Mouse (Mus musculus): Measurements from ENCODE around the gene Gm14685. TPM values are rescaled to one million over a fixed set of nuclear protein-coding genes. Genes with fewer than 3 reads are reported as not detected.
"Not testable (repeated sequence)": the region's sequence is repeated elsewhere in the genome, so short reads cannot be mapped to it uniquely, and the experiment has no call there.

The Gm14685 gene
- polyA plus RNA-seq (2015; fragmentation: Nextera tagmentation; extraction: Ambion mirVana), result 0.18 TPM in 1 of 2 replicates, not detected in the other

- DNase-seq (ENCODE audit: low spot score), result not testable (repeated sequence)
These were observed at the start of gene Gm14685 for GRCm38 (mm10) chrX:73116747-73117146. Gm14685 (plus strand) TSS chrX:73117047.

GRCm38 (mm10) chrX:73082267-73083055 is 34.4 kb upstream of the Gm14685 start, which contains the start of gene Xlr4a:
Xlr4a (minus strand) TSS chrX:73082478.
- peak; percentile 45 for DNase-seq (ENCODE audit: low spot score)

GRCm38 (mm10) chrX:73096941-73097508 is 19.8 kb upstream of the Gm14685 start, which contains the start of gene Xlr3a:
Xlr3a (minus strand) TSS chrX:73097095.
- DNase-seq (ENCODE audit: low spot score), result not testable (repeated sequence)

GRCm38 (mm10) chrX:73122859-73123829 is 6.3 kb downstream of the Gm14685 start:
- not testable (repeated sequence) for DNase-seq (ENCODE audit: low spot score)

- DNase-seq (ENCODE audit: low spot score), result not testable (repeated sequence)
These were observed 26.4 kb downstream of the Gm14685 start for GRCm38 (mm10) chrX:73143218-73143618.

GRCm38 (mm10) chrX:73148496-73148895 is 31.6 kb downstream of the Gm14685 start, which contains the start of gene Xlr5b:
Xlr5b (plus strand) TSS chrX:73148796.
- not testable (repeated sequence) for DNase-seq (ENCODE audit: low spot score)

GRCm38 (mm10) chrX:73149350-73149749 is 32.5 kb downstream of the Gm14685 start, which contains the start of gene DXBay18:
DXBay18 (minus strand) TSS chrX:73149450.
- not testable (repeated sequence) for DNase-seq (ENCODE audit: low spot score)

GRCm38 (mm10) chrX:73176889-73177288 is 60.0 kb downstream of the Gm14685 start, which contains the start of gene Spin2d:
Spin2d (minus strand) TSS chrX:73176989.
- DNase-seq (ENCODE audit: low spot score), result not testable (repeated sequence)

Other genes with a start within 250 kb of the Gm14685 start
- 102 and 105 TPM in 2 replicates for gene Cetn2, start 198.6 kb upstream of the Gm14685 start, polyA plus RNA-seq (2015; fragmentation: Nextera tagmentation; extraction: Ambion mirVana)
- gene Nsdhl, start 198.5 kb upstream of the Gm14685 start, polyA plus RNA-seq (2015; fragmentation: Nextera tagmentation; extraction: Ambion mirVana), result 14.1 and 14.8 TPM in 2 replicates
- gene Zfp185, start 129.7 kb upstream of the Gm14685 start, polyA plus RNA-seq (2015; fragmentation: Nextera tagmentation; extraction: Ambion mirVana), result 0.78 and 0.96 TPM in 2 replicates
- gene Pnma5, start 79.9 kb upstream of the Gm14685 start, polyA plus RNA-seq (2015; fragmentation: Nextera tagmentation; extraction: Ambion mirVana), result 0.09 TPM in 1 of 2 replicates, not detected in the other
- not detected in 2 replicates for gene Pnma3, start 52.3 kb upstream of the Gm14685 start, polyA plus RNA-seq (2015; fragmentation: Nextera tagmentation; extraction: Ambion mirVana)
- gene Xlr4a, start 34.6 kb upstream of the Gm14685 start, polyA plus RNA-seq (2015; fragmentation: Nextera tagmentation; extraction: Ambion mirVana), result 76.9 and 77.7 TPM in 2 replicates
- 1.2 and 2.2 TPM in 2 replicates for gene Xlr3a, start 20.0 kb upstream of the Gm14685 start, polyA plus RNA-seq (2015; fragmentation: Nextera tagmentation; extraction: Ambion mirVana)
- 0.10 and 0.23 TPM in 2 replicates for gene Xlr5b, start 31.7 kb downstream of the Gm14685 start, polyA plus RNA-seq (2015; fragmentation: Nextera tagmentation; extraction: Ambion mirVana)
- gene DXBay18, start 32.4 kb downstream of the Gm14685 start, polyA plus RNA-seq (2015; fragmentation: Nextera tagmentation; extraction: Ambion mirVana), result 0.23 and 0.29 TPM in 2 replicates
- gene Spin2d, start 59.9 kb downstream of the Gm14685 start, polyA plus RNA-seq (2015; fragmentation: Nextera tagmentation; extraction: Ambion mirVana), result not detected in 2 replicates
- 0.44 and 4.8 TPM in 2 replicates for gene Xlr3b, start 75.2 kb downstream of the Gm14685 start, polyA plus RNA-seq (2015; fragmentation: Nextera tagmentation; extraction: Ambion mirVana)
- 60.8 and 71.0 TPM in 2 replicates for gene Xlr4b, start 97.3 kb downstream of the Gm14685 start, polyA plus RNA-seq (2015; fragmentation: Nextera tagmentation; extraction: Ambion mirVana)
- gene F8a, start 111.2 kb downstream of the Gm14685 start, polyA plus RNA-seq (2015; fragmentation: Nextera tagmentation; extraction: Ambion mirVana), result 19.1 and 20.4 TPM in 2 replicates
- gene Xlr4c, start 126.1 kb downstream of the Gm14685 start, polyA plus RNA-seq (2015; fragmentation: Nextera tagmentation; extraction: Ambion mirVana), result 24.2 and 36.5 TPM in 2 replicates
- not detected in 2 replicates for gene Xlr3c, start 148.3 kb downstream of the Gm14685 start, polyA plus RNA-seq (2015; fragmentation: Nextera tagmentation; extraction: Ambion mirVana)
- gene Xlr5a, start 175.9 kb downstream of the Gm14685 start, polyA plus RNA-seq (2015; fragmentation: Nextera tagmentation; extraction: Ambion mirVana), result 0.18 TPM in 1 of 2 replicates, not detected in the other
- 0.10 TPM in 1 of 2 replicates, not detected in the other for gene Xlr5c, start 175.9 kb downstream of the Gm14685 start, polyA plus RNA-seq (2015; fragmentation: Nextera tagmentation; extraction: Ambion mirVana)
- not detected in 2 replicates for gene Gm45015, start 219.8 kb downstream of the Gm14685 start, polyA plus RNA-seq (2015; fragmentation: Nextera tagmentation; extraction: Ambion mirVana)
- 5.6 and 5.7 TPM in 2 replicates for gene Zfp275, start 225.6 kb downstream of the Gm14685 start, polyA plus RNA-seq (2015; fragmentation: Nextera tagmentation; extraction: Ambion mirVana)

Data from thymus, postnatal 0 days (tissue).